Mouse (Mus musculus): Measurements from ENCODE around the gene Olfr1133.
"Not testable (repeated sequence)": the region's sequence is repeated elsewhere in the genome, so short reads cannot be mapped to it uniquely, and the experiment has no call there.

Gene Olfr1133

GRCm38 (mm10) chr2:87647274-87647673 lies at the start of gene Olfr1133:
Gene Olfr1133, minus strand, starts transcription at chr2:87647374.
- no peak for DNase-seq

DNA sequence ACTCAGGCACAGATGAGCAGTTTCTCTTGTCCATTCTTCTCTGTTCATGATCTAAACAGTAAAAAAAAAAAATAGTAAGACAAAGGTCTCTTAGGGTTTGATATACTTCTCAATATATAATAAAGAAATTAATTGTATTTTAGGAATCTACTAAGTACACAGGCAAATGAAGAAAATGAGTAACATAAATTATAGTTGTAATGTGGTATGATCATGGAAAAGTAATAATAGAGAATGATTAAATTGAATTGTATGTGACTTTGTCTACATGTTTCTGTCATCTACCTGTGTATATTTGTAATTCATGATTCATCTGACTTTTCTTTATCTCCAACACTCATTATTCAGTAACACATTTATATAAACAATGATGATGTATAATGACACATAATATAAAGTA lies 46.7 kb upstream of the Olfr1133 start, which contains the start of gene Olfr1136:
Gene Olfr1136 (minus strand): TSS at position 101 of the 400 bp plus-strand sequence.
- no peak for DNase-seq

DNA sequence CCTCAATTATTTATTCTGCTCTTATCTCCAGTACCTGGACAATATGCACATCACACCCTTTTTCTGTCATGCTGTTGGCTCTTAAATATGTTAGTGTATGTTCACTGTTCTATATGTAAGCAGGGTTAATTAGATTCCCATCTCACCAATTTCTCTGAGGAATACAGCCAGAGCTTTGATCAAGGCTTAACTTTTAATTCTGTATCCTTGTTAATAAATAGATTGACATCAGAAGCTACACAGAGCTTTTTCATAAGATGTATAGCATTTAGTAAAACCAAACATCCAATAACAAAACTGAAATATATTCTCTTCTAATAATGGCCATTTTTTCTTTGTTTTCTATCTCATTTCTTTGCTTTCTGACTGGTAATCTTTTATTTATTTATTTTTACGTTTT lies 26.4 kb upstream of the Olfr1133 start, which contains the start of gene Olfr1135:
Gene Olfr1135 (minus strand): TSS at position 101 of the 400 bp plus-strand sequence.
- no peak for DNase-seq

DNA sequence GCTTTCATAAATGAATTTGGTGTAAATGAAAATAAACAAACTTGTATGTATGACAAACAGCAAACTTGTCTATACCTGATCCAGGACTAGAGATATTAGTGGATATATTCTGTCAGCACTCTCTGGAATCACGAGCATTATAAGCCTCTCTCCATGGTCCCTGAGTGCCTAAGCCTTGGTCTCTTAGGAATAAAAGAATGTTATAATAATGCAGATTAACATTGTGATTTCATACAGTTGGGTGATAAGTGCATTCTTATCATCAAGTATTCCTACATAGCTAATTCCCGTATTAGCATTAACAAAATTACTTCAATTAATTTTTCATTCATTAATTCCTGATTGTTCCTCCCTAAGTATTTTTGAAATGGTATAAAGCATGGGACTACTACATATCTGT lies 11.2 kb upstream of the Olfr1133 start, which contains the start of gene Olfr1134:
Gene Olfr1134 (minus strand): TSS at position 101 of the 400 bp plus-strand sequence.
- no peak for DNase-seq

- no peak for DNase-seq
These were observed 4.7 kb downstream of the Olfr1133 start for GRCm38 (mm10) chr2:87642441-87642840.

DNA sequence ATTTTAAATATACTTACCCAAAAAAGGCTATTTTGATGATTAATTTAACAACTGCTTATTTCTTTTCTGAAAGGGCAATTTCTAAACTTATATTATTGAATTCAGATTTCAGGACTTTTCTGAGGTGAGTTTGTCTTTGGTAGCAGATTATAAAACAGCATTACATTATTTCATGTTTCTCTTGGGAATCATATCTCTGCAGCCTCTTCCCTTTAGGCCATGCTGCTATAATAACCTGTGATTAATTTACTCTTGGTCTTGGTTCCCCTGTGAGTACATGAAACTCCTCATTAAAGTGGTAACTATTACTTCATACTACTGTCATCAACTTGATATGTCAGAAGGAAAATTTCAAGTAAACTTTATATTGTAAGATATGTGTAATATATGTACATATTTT lies 9.7 kb downstream of the Olfr1133 start, which contains the start of gene Olfr1132:
Gene Olfr1132 (minus strand): TSS at position 101 of the 400 bp plus-strand sequence.
- no peak for DNase-seq

DNA sequence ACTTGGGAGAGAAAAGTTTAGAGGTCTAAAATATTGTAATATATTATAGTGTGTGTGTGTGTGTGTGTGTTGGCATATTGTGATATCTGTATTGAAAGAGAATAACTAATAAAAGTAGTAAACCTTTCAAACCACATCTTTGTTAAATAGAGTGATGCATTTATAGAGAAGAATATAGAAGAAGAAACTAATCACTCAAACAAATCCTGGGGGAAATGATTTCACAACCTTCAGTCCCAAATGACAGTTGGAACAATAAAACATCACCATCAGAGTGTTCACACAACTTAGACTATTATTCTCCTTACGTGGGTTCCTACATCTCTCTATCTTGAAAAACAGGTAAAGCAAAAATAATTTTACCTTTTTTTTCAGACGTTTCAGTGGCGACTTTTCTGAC lies 20.4 kb downstream of the Olfr1133 start, which contains the start of gene Olfr1131:
Gene Olfr1131 (plus strand): TSS at position 301 of the 400 bp plus-strand sequence.
- no peak for DNase-seq

GRCm38 (mm10) chr2:87605912-87606311 lies 41.3 kb downstream of the Olfr1133 start, which contains the start of gene Olfr1130:
Gene Olfr1130, plus strand, starts transcription at chr2:87606212.
- not testable (repeated sequence) for DNase-seq
